Mouse (Mus musculus): ENCODE results near the gene Piwil1. TPM values are rescaled to one million over a fixed set of nuclear protein-coding genes. Genes with fewer than 3 reads are reported as not detected.

The Piwil1 gene
- polyA plus RNA-seq, 1 experiment from 2014 or later = not detected

- WGBS = 27% methylated on average over 15 of the region's 15 CpGs
- no peaks in the 10 kb centered on the region for H3K4me1 ChIP-seq (replicated peaks; ENCODE audit: control insufficient read depth, insufficient read depth)
- no peaks in the 10 kb centered on the region for H3K9me3 ChIP-seq (ENCODE audit: control insufficient read depth, low read length)
- TF ChIP-seq EP300 (optimal IDR thresholded peaks at IDR 0.05) = no peak
- TF ChIP-seq CTCF (IDR thresholded peaks at IDR 0.05; ENCODE audit: low read depth) = no peak
- H3K4me3 ChIP-seq (ENCODE audit: low read depth, low read length) = no peak overlapping the region
- no peak overlapping the region for H3K9ac ChIP-seq (ENCODE audit: low read length)
- H3K36me3 ChIP-seq (ENCODE audit: control insufficient read depth, insufficient read depth, low read length) = no peaks in the 10 kb centered on the region
- DNase-seq (ENCODE audit: low spot score) (no peak), ATAC-seq (ENCODE audit: low FRiP score, low TSS enrichment) (no peak)
- no peak overlapping the region for H3K27ac ChIP-seq (replicated peaks)
- H3K27me3 ChIP-seq (ENCODE audit: control insufficient read depth, insufficient read depth, low read length) = no peaks in the 10 kb centered on the region
- H3K4me2 ChIP-seq (replicated peaks; ENCODE audit: low read depth) = no peak overlapping the region
Measured at GRCm38 (mm10) chr5:128684621-128685020, 17.7 kb upstream of the Piwil1 start.

GRCm38 (mm10) chr5:128687139-128687538 is 15.2 kb upstream of the Piwil1 start:
- H3K27me3 ChIP-seq (ENCODE audit: control insufficient read depth, insufficient read depth, low read length) = no peaks in the 10 kb centered on the region
- H3K4me3 ChIP-seq (ENCODE audit: low read depth, low read length) = no peak overlapping the region
- TF ChIP-seq CTCF (IDR thresholded peaks at IDR 0.05; ENCODE audit: low read depth) (peak; percentile 39), EP300 (optimal IDR thresholded peaks at IDR 0.05) (no peak)
- H3K4me2 ChIP-seq (replicated peaks; ENCODE audit: low read depth) = no peak overlapping the region
- WGBS = 84% methylated on average over 5 of the region's 5 CpGs
- no peaks in the 10 kb centered on the region for H3K36me3 ChIP-seq (ENCODE audit: control insufficient read depth, insufficient read depth, low read length)
- DNase-seq (ENCODE audit: low spot score) (no peak), ATAC-seq (ENCODE audit: low FRiP score, low TSS enrichment) (no peak)
- H3K9me3 ChIP-seq (ENCODE audit: control insufficient read depth, low read length) = no peaks in the 10 kb centered on the region
- H3K4me1 ChIP-seq (replicated peaks; ENCODE audit: control insufficient read depth, insufficient read depth) = no peaks in the 10 kb centered on the region
- no peak overlapping the region for H3K9ac ChIP-seq (ENCODE audit: low read length)
- H3K27ac ChIP-seq (replicated peaks) = no peak overlapping the region

- Histone ChIP-seq H3K27me3 (ENCODE audit: control insufficient read depth, insufficient read depth, low read length) (no peaks in the 10 kb centered on the region), H3K4me3 (ENCODE audit: low read depth, low read length) (no peak overlapping the region), H3K9ac (ENCODE audit: low read length) (no peak overlapping the region), H3K4me1 (replicated peaks; ENCODE audit: control insufficient read depth, insufficient read depth) (no peaks in the 10 kb centered on the region), H3K36me3 (ENCODE audit: control insufficient read depth, insufficient read depth, low read length) (no peaks in the 10 kb centered on the region), H3K9me3 (ENCODE audit: control insufficient read depth, low read length) (no peaks in the 10 kb centered on the region), H3K27ac (replicated peaks) (no peak overlapping the region), H3K4me2 (replicated peaks; ENCODE audit: low read depth) (no peak overlapping the region)
- ATAC-seq (ENCODE audit: low FRiP score, low TSS enrichment) = no peak
- no peak for DNase-seq (ENCODE audit: low spot score)
- TF ChIP-seq EP300 (optimal IDR thresholded peaks at IDR 0.05) (no peak), CTCF (IDR thresholded peaks at IDR 0.05; ENCODE audit: low read depth) (no peak)
- WGBS = 52% methylated on average over 6 of the region's 6 CpGs
Measured at GRCm38 (mm10) chr5:128694107-128694506, 8.2 kb upstream of the Piwil1 start.

- Histone ChIP-seq H3K27ac (replicated peaks) (no peak overlapping the region), H3K4me2 (replicated peaks; ENCODE audit: low read depth) (no peak overlapping the region), H3K9me3 (ENCODE audit: control insufficient read depth, low read length) (no peaks in the 10 kb centered on the region), H3K4me1 (replicated peaks; ENCODE audit: control insufficient read depth, insufficient read depth) (no peaks in the 10 kb centered on the region), H3K4me3 (ENCODE audit: low read depth, low read length) (no peak overlapping the region), H3K9ac (ENCODE audit: low read length) (no peak overlapping the region), H3K36me3 (ENCODE audit: control insufficient read depth, insufficient read depth, low read length) (no peaks in the 10 kb centered on the region), H3K27me3 (ENCODE audit: control insufficient read depth, insufficient read depth, low read length) (no peaks in the 10 kb centered on the region)
- DNase-seq (ENCODE audit: low spot score) (no peak), ATAC-seq (ENCODE audit: low FRiP score, low TSS enrichment) (peak; percentile 47; the same call in 1 of the 2 replicates)
- no peak for TF ChIP-seq EP300 (optimal IDR thresholded peaks at IDR 0.05)
- no peak for TF ChIP-seq CTCF (IDR thresholded peaks at IDR 0.05; ENCODE audit: low read depth)
- 63% methylated on average over 18 of the region's 18 CpGs for WGBS
Measured at GRCm38 (mm10) chr5:128694611-128695325, 7.6 kb upstream of the Piwil1 start.

GRCm38 (mm10) chr5:128696824-128697223 is 5.5 kb upstream of the Piwil1 start:
- H3K4me2 ChIP-seq (replicated peaks; ENCODE audit: low read depth) = no peak overlapping the region
- no peaks in the 10 kb centered on the region for H3K36me3 ChIP-seq (ENCODE audit: control insufficient read depth, insufficient read depth, low read length)
- WGBS = 76% methylated on average over 10 of the region's 10 CpGs
- no peak overlapping the region for H3K27ac ChIP-seq (replicated peaks)
- no peak for DNase-seq (ENCODE audit: low spot score)
- TF ChIP-seq CTCF (IDR thresholded peaks at IDR 0.05; ENCODE audit: low read depth) (no peak), EP300 (optimal IDR thresholded peaks at IDR 0.05) (no peak)
- H3K9me3 ChIP-seq (ENCODE audit: control insufficient read depth, low read length) = no peaks in the 10 kb centered on the region
- no peak overlapping the region for H3K4me3 ChIP-seq (ENCODE audit: low read depth, low read length)
- H3K27me3 ChIP-seq (ENCODE audit: control insufficient read depth, insufficient read depth, low read length) = no peaks in the 10 kb centered on the region
- H3K4me1 ChIP-seq (replicated peaks; ENCODE audit: control insufficient read depth, insufficient read depth) = no peaks in the 10 kb centered on the region
- H3K9ac ChIP-seq (ENCODE audit: low read length) = no peak overlapping the region
- no peak for ATAC-seq (ENCODE audit: low FRiP score, low TSS enrichment)

GRCm38 (mm10) chr5:128700716-128701115 is 1.6 kb upstream of the Piwil1 start:
- Histone ChIP-seq H3K9me3 (ENCODE audit: control insufficient read depth, low read length) (no peaks in the 10 kb centered on the region), H3K9ac (ENCODE audit: low read length) (no peak overlapping the region), H3K4me3 (ENCODE audit: low read depth, low read length) (no peak overlapping the region), H3K36me3 (ENCODE audit: control insufficient read depth, insufficient read depth, low read length) (no peaks in the 10 kb centered on the region), H3K4me2 (replicated peaks; ENCODE audit: low read depth) (no peak overlapping the region), H3K27me3 (ENCODE audit: control insufficient read depth, insufficient read depth, low read length) (no peaks in the 10 kb centered on the region), H3K27ac (replicated peaks) (no peak overlapping the region), H3K4me1 (replicated peaks; ENCODE audit: control insufficient read depth, insufficient read depth) (no peaks in the 10 kb centered on the region)
- ATAC-seq (ENCODE audit: low FRiP score, low TSS enrichment) = no peak
- WGBS = 44% methylated on average over 11 of the region's 11 CpGs
- no peak for TF ChIP-seq CTCF (IDR thresholded peaks at IDR 0.05; ENCODE audit: low read depth)
- no peak for TF ChIP-seq EP300 (optimal IDR thresholded peaks at IDR 0.05)
- no peak for DNase-seq (ENCODE audit: low spot score)
